Mouse (Mus musculus) ZHBTc4 (cell line): ENCODE results near the gene Fam92a.
"Not testable (repeated sequence)": the region's sequence is repeated elsewhere in the genome, so short reads cannot be mapped to it uniquely, and the experiment has no call there.

Source experiments
- DNase-seq: peaks from one replicate; pipeline ENCODE4 v3.0.0-alpha.2; 2011; ENCODE audit warnings: low read depth, low spot score

Fam92a gene

GRCm38 (mm10) chr4:12171318-12172091 lies at the start of gene Fam92a:
Fam92a (minus strand) TSS chr4:12172015.
- peak; percentile 84 for DNase-seq

- no peak for DNase-seq
These were observed 7.2 kb upstream of the Fam92a start for GRCm38 (mm10) chr4:12178992-12179391.

- DNase-seq: no peak
These were observed 863 bp downstream of the Fam92a start for GRCm38 (mm10) chr4:12170986-12171317.

GRCm38 (mm10) chr4:12147660-12148059 lies 24.2 kb downstream of the Fam92a start:
- DNase-seq: no peak

- DNase-seq: not testable (repeated sequence)
These were observed 30.3 kb downstream of the Fam92a start for GRCm38 (mm10) chr4:12141516-12141915.

GRCm38 (mm10) chr4:12140592-12141062 lies 31.2 kb downstream of the Fam92a start:
- DNase-seq: peak; percentile 25

GRCm38 (mm10) chr4:12140141-12140567 lies 31.7 kb downstream of the Fam92a start, which contains the start of gene Rbm12b1:
Rbm12b1 (plus strand) TSS chr4:12140264.
- peak; percentile 92 for DNase-seq
